Mouse (Mus musculus) retina, adult 2 months (tissue): ENCODE results near the gene Foxo1.

ENCODE experiments used
- DNase-seq: peaks from one replicate; pipeline ENCODE4 v3.0.0-alpha.2; 2012; ENCODE audit warnings: low read depth, low spot score

Foxo1 gene

GRCm38 (mm10) chr3:52364576-52364975 is 96.4 kb downstream of the Foxo1 start:
- DNase-seq = no peak

DNA sequence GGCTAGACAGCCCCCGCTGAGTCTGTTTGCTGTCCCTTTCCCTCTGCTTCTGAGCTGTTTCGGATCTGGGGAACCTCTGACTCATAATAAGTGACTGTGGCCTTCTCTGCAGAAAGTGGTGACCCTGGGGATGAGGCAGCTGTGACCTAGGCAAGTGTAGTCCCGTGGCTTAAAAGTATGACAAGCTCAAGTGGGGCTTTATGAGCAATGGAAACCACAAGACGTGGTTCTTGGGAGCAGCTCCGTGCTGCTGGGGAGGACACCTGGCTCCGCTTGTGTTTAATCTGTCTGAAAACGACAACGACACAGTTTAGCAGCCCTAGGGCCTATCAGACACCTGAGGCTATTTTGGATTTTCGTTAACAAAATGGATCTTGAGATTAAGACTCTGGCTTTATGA is 101.1 kb downstream of the Foxo1 start:
- no peak for DNase-seq

- no peak for DNase-seq
Measured at GRCm38 (mm10) chr3:52369881-52370428, 101.8 kb downstream of the Foxo1 start.

DNA sequence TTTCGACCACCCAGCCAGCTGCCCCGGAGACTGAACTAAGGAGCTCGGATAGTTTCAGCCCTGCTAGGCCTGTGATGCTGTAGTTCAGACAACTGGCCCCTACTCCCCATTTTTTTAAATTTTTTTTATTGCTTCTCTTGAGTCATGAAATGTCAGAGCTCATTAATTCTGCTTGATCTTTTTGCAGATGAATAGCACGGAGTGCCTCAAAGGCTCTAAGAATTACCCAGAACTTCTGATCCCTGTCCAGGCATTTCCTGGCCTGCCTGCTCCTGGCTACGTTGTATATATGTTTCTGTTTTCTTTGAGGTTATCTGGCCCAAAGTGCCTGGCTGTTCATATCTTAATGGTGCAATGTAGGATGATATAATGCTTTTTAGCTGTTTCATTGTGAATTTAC is 108.8 kb downstream of the Foxo1 start:
- DNase-seq = no peak

- no peak for DNase-seq
Measured at GRCm38 (mm10) chr3:52383351-52383750, 115.2 kb downstream of the Foxo1 start.

- no peak for DNase-seq
Measured at GRCm38 (mm10) chr3:52386343-52386742, 118.2 kb downstream of the Foxo1 start.

DNA sequence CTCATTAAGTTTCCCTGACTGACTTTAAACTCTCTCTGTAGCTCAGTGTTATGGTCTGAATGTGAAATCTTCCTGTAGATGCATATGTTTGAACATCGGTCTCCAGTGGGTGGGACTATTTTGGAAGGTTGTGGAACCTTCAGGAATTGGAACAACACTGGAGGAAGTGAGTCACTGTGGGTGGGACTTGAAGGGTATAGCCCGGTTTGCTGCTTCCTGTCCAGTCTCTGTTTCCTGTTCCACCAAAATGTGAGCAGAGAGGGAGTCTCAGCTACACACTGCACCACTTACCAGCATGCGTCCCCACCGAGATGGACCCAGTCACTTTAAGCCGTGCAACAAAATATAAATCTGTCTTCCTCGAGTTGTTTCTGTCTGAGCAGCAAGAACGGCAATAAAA is 122.2 kb downstream of the Foxo1 start:
- no peak for DNase-seq

DNA sequence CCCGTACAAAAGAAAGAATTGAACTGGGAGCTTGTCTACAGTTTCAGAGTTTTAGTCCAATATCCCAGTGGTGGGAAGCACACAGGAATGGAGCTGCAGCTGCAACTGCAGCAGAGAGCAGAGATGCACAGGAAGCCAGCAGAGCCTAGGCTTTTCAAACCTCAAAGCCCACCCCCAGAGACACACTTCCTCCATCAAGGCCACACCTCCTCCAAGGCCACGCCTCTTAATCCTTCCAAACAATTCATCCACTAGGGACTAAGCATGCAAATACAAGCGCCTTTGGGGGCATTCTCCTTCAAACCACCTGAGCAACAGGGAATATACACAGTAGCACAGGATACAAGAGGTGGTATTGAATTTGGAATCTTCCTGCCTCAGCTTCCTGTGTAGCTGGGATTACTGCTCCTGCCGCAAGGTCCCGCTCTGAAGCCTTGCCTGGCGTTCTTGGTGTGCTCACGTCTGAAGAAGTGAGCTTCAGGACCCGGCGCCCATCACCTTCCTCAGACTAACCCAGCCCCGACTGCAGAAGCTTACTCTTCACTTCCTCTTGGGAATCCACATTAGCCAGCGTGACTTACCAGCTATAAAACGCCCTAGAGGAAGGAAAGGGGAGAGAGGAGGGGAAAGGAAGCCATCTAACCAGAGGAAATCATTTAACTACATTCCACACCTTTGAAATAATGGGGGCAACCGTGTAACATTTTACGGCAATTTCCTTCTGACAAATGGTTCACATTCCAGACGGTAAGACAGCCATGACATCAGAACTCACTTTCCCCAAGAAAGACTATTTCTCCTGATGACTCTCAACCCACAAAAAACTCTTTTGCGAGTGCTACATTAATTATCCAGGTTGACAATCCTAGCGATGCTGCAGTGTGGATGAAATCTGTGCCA is 122.9 kb downstream of the Foxo1 start:
- no peak for DNase-seq

DNA sequence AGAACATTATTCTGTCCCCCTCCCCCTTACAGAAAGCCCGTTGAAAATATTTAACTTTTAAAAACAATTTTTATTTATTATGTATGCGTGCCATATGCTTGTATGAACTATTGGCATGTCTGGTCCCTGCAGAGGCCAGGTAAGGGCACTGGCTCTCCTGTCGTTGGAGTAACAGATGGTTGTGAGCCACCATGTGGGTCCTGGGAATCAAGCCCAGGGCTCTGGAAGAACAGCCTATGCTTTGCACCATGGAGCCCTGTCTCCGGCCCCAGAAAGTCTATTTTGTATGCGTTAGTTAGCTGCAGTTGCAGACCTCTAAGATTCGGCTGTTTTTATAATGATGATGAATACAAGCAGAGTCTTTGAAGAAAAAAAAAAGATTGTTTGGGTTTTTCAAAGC is 123.8 kb downstream of the Foxo1 start:
- no peak for DNase-seq

GRCm38 (mm10) chr3:52392521-52392920 is 124.4 kb downstream of the Foxo1 start:
- no peak for DNase-seq

- no peak for DNase-seq
Measured at GRCm38 (mm10) chr3:52393171-52393570, 125.0 kb downstream of the Foxo1 start.

GRCm38 (mm10) chr3:52396121-52396731 is 128.1 kb downstream of the Foxo1 start:
- no peak for DNase-seq

GRCm38 (mm10) chr3:52396951-52397615 is 128.9 kb downstream of the Foxo1 start:
- no peak for DNase-seq

DNA sequence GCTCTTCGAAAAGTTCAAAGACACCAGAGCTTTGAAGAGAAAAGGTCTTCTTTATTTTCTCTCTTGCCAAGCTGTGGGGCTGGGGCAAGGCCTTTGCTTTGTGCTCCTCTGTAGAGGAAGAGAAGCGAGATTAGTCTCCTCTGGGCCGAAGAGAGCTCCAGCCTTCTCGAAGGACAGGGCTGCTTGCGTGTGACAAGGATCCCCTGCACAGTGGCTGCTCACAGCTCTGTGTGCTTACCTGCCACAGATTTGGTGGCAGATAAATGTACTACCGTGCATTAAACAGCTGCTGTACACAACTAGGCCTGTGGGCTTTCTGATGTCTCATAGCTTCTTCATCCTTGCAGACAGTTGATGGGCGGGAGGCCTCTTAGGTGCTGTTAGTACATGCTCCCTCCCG is 129.8 kb downstream of the Foxo1 start:
- DNase-seq = no peak

GRCm38 (mm10) chr3:52400284-52401161 is 132.4 kb downstream of the Foxo1 start:
- DNase-seq = no peak

DNA sequence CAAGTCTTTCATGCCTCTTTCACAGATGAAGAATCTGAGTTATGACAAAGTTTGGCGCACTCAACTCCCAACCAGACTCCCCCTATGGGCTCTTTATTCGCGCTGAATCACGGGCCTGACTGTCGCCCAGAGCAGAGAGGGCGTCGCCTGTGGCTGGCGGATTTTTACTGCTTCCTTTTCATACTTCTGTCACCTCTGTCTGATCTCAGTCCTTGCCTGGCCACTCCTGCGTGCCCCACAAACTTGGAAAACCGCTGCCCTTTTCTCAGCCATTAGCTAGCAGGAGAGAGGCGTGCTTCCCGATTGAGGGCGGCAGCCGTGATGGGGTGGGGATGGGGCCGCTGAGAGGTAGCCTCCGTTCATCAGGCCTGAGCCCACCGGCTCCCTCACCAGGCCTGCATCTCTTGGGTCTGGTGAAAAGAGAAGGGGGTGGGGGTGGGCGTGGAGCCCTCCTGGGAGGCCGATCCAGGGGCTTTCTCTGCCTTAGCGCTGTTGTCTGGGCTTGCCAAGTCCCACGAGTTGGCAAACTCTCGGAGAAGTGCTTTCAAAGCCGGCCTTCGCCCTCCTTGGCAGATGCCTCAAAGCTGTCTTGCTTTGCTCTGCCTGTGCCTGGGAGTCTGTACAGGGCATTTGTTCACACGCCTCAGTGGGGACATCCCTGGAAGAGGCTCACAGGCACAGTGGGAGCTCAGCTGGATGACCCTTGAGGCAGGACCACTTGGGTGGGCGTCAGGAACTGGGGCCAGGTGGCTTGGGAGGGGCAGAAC is 133.2 kb downstream of the Foxo1 start:
- no peak for DNase-seq
